Mouse (Mus musculus) megakaryocyte, embryonic 14.5 days (primary cell): ENCODE measurements at regions not wholly inside any gene's neighbourhood (a gene's known extent, or its start where the extent isn't known, plus 50 kb on each side); places are given as distances from the start of the nearest gene placed in this dataset.

ENCODE experiments used
- FLI1 ChIP-seq: IDR thresholded peaks from 2 replicates; pipeline ENCODE4 v1.6.1; 2012; ENCODE audit warnings: low read length, inconsistent platforms, mixed read lengths
- GATA1 ChIP-seq: IDR thresholded peaks from 3 replicates; pipeline ENCODE4 v1.6.1; 2012; ENCODE audit warnings: mixed read lengths, low read length, inconsistent platforms, borderline replicate concordance

GRCm38 (mm10) chr5:64698458-64699116, 104.6 kb upstream of the Klf3 start:
- TF ChIP-seq GATA1 (no peak), FLI1 (no peak)
